Mouse (Mus musculus): ENCODE measurements around the gene Polr1d. TPM values are rescaled to one million over a fixed set of nuclear protein-coding genes. Genes with fewer than 3 reads are reported as not detected.

The Polr1d gene
- total RNA-seq (2014; fragmentation: Nextera tagmentation) (107 and 124 TPM in 2 replicates), total RNA-seq (2017) (186 and 188 TPM in 2 replicates), polyA plus RNA-seq (2012) (113 and 131 TPM in 2 replicates)

- no peak for TF ChIP-seq TAL1 (conservative IDR thresholded peaks at IDR 0.05; ENCODE audit: low read depth, low read length)
- TF ChIP-seq GATA2 (IDR thresholded peaks at IDR 0.05; ENCODE audit: borderline replicate concordance, low read depth, low read length): no peak
- TF ChIP-seq POLR2AphosphoS5 (IDR thresholded peaks at IDR 0.05; ENCODE audit: insufficient replicate concordance, low read depth, low read length): no peak
- TF ChIP-seq CTCF (IDR thresholded peaks at IDR 0.05; ENCODE audit: low read depth, low read length): no peak
- TF ChIP-seq GATA1 (IDR thresholded peaks at IDR 0.05; ENCODE audit: borderline replicate concordance, low read length): no peak
- peaks cover 39% of the 10 kb centered on the region for H3K4me1 ChIP-seq (ENCODE audit: insufficient read depth, low read depth, low read length)
- DNase-seq (ENCODE audit: low spot score) (no peak), ATAC-seq (ENCODE audit: extremely low read depth, insufficient number of reproducible peaks, low FRiP score, poor library complexity, severe bottlenecking) (no peak)
- peak within 1 kb of the TSS; percentile 96 for H3K4me3 ChIP-seq (ENCODE audit: low read depth, low read length)
- H3K9me3 ChIP-seq (replicated peaks): no peaks in the 10 kb centered on the region
- no peaks in the 10 kb centered on the region for H3K27me3 ChIP-seq (ENCODE audit: insufficient read depth, low read length)
- peaks cover 44% of the 10 kb centered on the region for H3K36me3 ChIP-seq (replicated peaks)
Measured at GRCm38 (mm10) chr5:147076799-147077165, at the start of gene Polr1d. Polr1d (plus strand) TSS chr5:147077050.

- ATAC-seq (ENCODE audit: extremely low read depth, insufficient number of reproducible peaks, low FRiP score, poor library complexity, severe bottlenecking) (no peak), DNase-seq (ENCODE audit: low spot score) (no peak)
- H3K9me3 ChIP-seq (replicated peaks): no peaks in the 10 kb centered on the region
- H3K27me3 ChIP-seq (ENCODE audit: insufficient read depth, low read length): no peaks in the 10 kb centered on the region
- no peak overlapping the region for H3K4me3 ChIP-seq (ENCODE audit: low read depth, low read length)
- peaks cover 93% of the 10 kb centered on the region for H3K36me3 ChIP-seq (replicated peaks)
- no peak for TF ChIP-seq TAL1 (conservative IDR thresholded peaks at IDR 0.05; ENCODE audit: low read depth, low read length)
- TF ChIP-seq CTCF (IDR thresholded peaks at IDR 0.05; ENCODE audit: low read depth, low read length): no peak
- TF ChIP-seq GATA1 (IDR thresholded peaks at IDR 0.05; ENCODE audit: borderline replicate concordance, low read length): no peak
- no peak for TF ChIP-seq GATA2 (IDR thresholded peaks at IDR 0.05; ENCODE audit: borderline replicate concordance, low read depth, low read length)
- no peak for TF ChIP-seq POLR2AphosphoS5 (IDR thresholded peaks at IDR 0.05; ENCODE audit: insufficient replicate concordance, low read depth, low read length)
- H3K4me1 ChIP-seq (ENCODE audit: insufficient read depth, low read depth, low read length): no peaks in the 10 kb centered on the region
Measured at GRCm38 (mm10) chr5:147031281-147031680, 45.6 kb upstream of the Polr1d start.

GRCm38 (mm10) chr5:147033155-147033554 is 43.7 kb upstream of the Polr1d start:
- Histone ChIP-seq H3K27me3 (ENCODE audit: insufficient read depth, low read length) (no peaks in the 10 kb centered on the region), H3K4me3 (ENCODE audit: low read depth, low read length) (no peak overlapping the region), H3K9me3 (replicated peaks) (no peaks in the 10 kb centered on the region), H3K4me1 (ENCODE audit: insufficient read depth, low read depth, low read length) (no peaks in the 10 kb centered on the region), H3K36me3 (replicated peaks) (peaks cover 91% of the 10 kb centered on the region)
- DNase-seq (ENCODE audit: low spot score) (no peak), ATAC-seq (ENCODE audit: extremely low read depth, insufficient number of reproducible peaks, low FRiP score, poor library complexity, severe bottlenecking) (no peak)
- TF ChIP-seq TAL1 (conservative IDR thresholded peaks at IDR 0.05; ENCODE audit: low read depth, low read length) (no peak), GATA1 (IDR thresholded peaks at IDR 0.05; ENCODE audit: borderline replicate concordance, low read length) (no peak), POLR2AphosphoS5 (IDR thresholded peaks at IDR 0.05; ENCODE audit: insufficient replicate concordance, low read depth, low read length) (no peak), CTCF (IDR thresholded peaks at IDR 0.05; ENCODE audit: low read depth, low read length) (no peak), GATA2 (IDR thresholded peaks at IDR 0.05; ENCODE audit: borderline replicate concordance, low read depth, low read length) (no peak)

GRCm38 (mm10) chr5:147034283-147034682 is 42.6 kb upstream of the Polr1d start:
- ATAC-seq (ENCODE audit: extremely low read depth, insufficient number of reproducible peaks, low FRiP score, poor library complexity, severe bottlenecking): no peak
- Histone ChIP-seq H3K27me3 (ENCODE audit: insufficient read depth, low read length) (no peaks in the 10 kb centered on the region), H3K4me1 (ENCODE audit: insufficient read depth, low read depth, low read length) (no peaks in the 10 kb centered on the region), H3K9me3 (replicated peaks) (no peaks in the 10 kb centered on the region), H3K4me3 (ENCODE audit: low read depth, low read length) (no peak overlapping the region), H3K36me3 (replicated peaks) (peaks cover 91% of the 10 kb centered on the region)
- no peak for DNase-seq (ENCODE audit: low spot score)
- TF ChIP-seq GATA1 (IDR thresholded peaks at IDR 0.05; ENCODE audit: borderline replicate concordance, low read length): no peak
- no peak for TF ChIP-seq GATA2 (IDR thresholded peaks at IDR 0.05; ENCODE audit: borderline replicate concordance, low read depth, low read length)
- TF ChIP-seq CTCF (IDR thresholded peaks at IDR 0.05; ENCODE audit: low read depth, low read length): no peak
- no peak for TF ChIP-seq TAL1 (conservative IDR thresholded peaks at IDR 0.05; ENCODE audit: low read depth, low read length)
- no peak for TF ChIP-seq POLR2AphosphoS5 (IDR thresholded peaks at IDR 0.05; ENCODE audit: insufficient replicate concordance, low read depth, low read length)

- Histone ChIP-seq H3K9me3 (replicated peaks) (no peaks in the 10 kb centered on the region), H3K36me3 (replicated peaks) (peaks cover 93% of the 10 kb centered on the region), H3K4me1 (ENCODE audit: insufficient read depth, low read depth, low read length) (peaks cover 3% of the 10 kb centered on the region; the same call in 1 of the 2 replicates), H3K27me3 (ENCODE audit: insufficient read depth, low read length) (no peaks in the 10 kb centered on the region), H3K4me3 (ENCODE audit: low read depth, low read length) (no peak overlapping the region)
- DNase-seq (ENCODE audit: low spot score) (no peak), ATAC-seq (ENCODE audit: extremely low read depth, insufficient number of reproducible peaks, low FRiP score, poor library complexity, severe bottlenecking) (no peak)
- no peak for TF ChIP-seq TAL1 (conservative IDR thresholded peaks at IDR 0.05; ENCODE audit: low read depth, low read length)
- TF ChIP-seq POLR2AphosphoS5 (IDR thresholded peaks at IDR 0.05; ENCODE audit: insufficient replicate concordance, low read depth, low read length): no peak
- TF ChIP-seq GATA1 (IDR thresholded peaks at IDR 0.05; ENCODE audit: borderline replicate concordance, low read length): no peak
- TF ChIP-seq CTCF (IDR thresholded peaks at IDR 0.05; ENCODE audit: low read depth, low read length): no peak
- no peak for TF ChIP-seq GATA2 (IDR thresholded peaks at IDR 0.05; ENCODE audit: borderline replicate concordance, low read depth, low read length)
Measured at GRCm38 (mm10) chr5:147035301-147035700, 41.5 kb upstream of the Polr1d start.

GRCm38 (mm10) chr5:147036028-147036427 is 40.8 kb upstream of the Polr1d start:
- TF ChIP-seq TAL1 (conservative IDR thresholded peaks at IDR 0.05; ENCODE audit: low read depth, low read length): no peak
- TF ChIP-seq GATA2 (IDR thresholded peaks at IDR 0.05; ENCODE audit: borderline replicate concordance, low read depth, low read length): no peak
- no peak for TF ChIP-seq CTCF (IDR thresholded peaks at IDR 0.05; ENCODE audit: low read depth, low read length)
- TF ChIP-seq GATA1 (IDR thresholded peaks at IDR 0.05; ENCODE audit: borderline replicate concordance, low read length): no peak
- TF ChIP-seq POLR2AphosphoS5 (IDR thresholded peaks at IDR 0.05; ENCODE audit: insufficient replicate concordance, low read depth, low read length): no peak
- Histone ChIP-seq H3K4me1 (ENCODE audit: insufficient read depth, low read depth, low read length) (peaks cover 3% of the 10 kb centered on the region; the same call in 1 of the 2 replicates), H3K27me3 (ENCODE audit: insufficient read depth, low read length) (no peaks in the 10 kb centered on the region), H3K36me3 (replicated peaks) (peaks cover 93% of the 10 kb centered on the region), H3K4me3 (ENCODE audit: low read depth, low read length) (no peak overlapping the region), H3K9me3 (replicated peaks) (no peaks in the 10 kb centered on the region)
- no peak for DNase-seq (ENCODE audit: low spot score)
- no peak for ATAC-seq (ENCODE audit: extremely low read depth, insufficient number of reproducible peaks, low FRiP score, poor library complexity, severe bottlenecking)

Measured in G1E (cell line).